In genomic region chr1:134142363-134142794, GRCm38 (mm10) we compare ENCODE assay signal across 26 mouse cellular contexts. TPM values are rescaled to one million over a fixed set of nuclear protein-coding genes. Genes with fewer than 3 reads are reported as not detected.
DNase-seq lines count a peak whose midpoint lies in the region; ATAC-seq lines count a peak whose summit lies in the region.
"Had no signal": no experiment of that assay in that cellular context is flagged by ENCODE, and none has a peak within 500 bp of the region (broad histone marks: within the 10 kb centered on the region; RNA-seq: fewer than 3 reads in every experiment).

No protein-coding gene starts in this region.

- no peaks in the 10 kb centered on the region for H3K36me3 ChIP-seq in forebrain, embryonic 13.5 days (ENCODE audit: poor library complexity, severe bottlenecking)
- H3K36me3 ChIP-seq in forebrain, embryonic 10.5 days (replicated peaks), result no peaks in the 10 kb centered on the region
- H3K36me3 ChIP-seq in hindbrain, embryonic 12.5 days, result no peaks in the 10 kb centered on the region
- H3K36me3 ChIP-seq in midbrain, embryonic 12.5 days, result no peaks in the 10 kb centered on the region
- no peaks in the 10 kb centered on the region for H3K36me3 ChIP-seq in neural tube, embryonic 13.5 days
- H3K36me3 ChIP-seq: heart, embryonic 12.5 days; lung, embryonic 15.5 days; stomach, embryonic 15.5 days had no signal

- H3K4me1 ChIP-seq in forebrain, embryonic 13.5 days, result peaks cover 13% of the 10 kb centered on the region
- peaks cover 10% of the 10 kb centered on the region for H3K4me1 ChIP-seq in forebrain, embryonic 10.5 days
- peaks cover 18% of the 10 kb centered on the region for H3K4me1 ChIP-seq in hindbrain, embryonic 12.5 days
- peaks cover 11% of the 10 kb centered on the region for H3K4me1 ChIP-seq in midbrain, embryonic 12.5 days
- peaks cover 22% of the 10 kb centered on the region for H3K4me1 ChIP-seq in neural tube, embryonic 13.5 days (replicated peaks)
- H3K4me1 ChIP-seq: heart, embryonic 12.5 days; lung, embryonic 15.5 days; stomach, embryonic 15.5 days had no signal

- no peak overlapping the region for H3K9ac ChIP-seq in forebrain, embryonic 13.5 days
- H3K9ac ChIP-seq in hindbrain, embryonic 12.5 days, result no peak overlapping the region
- H3K9ac ChIP-seq in midbrain, embryonic 12.5 days (replicated peaks), result no peak overlapping the region
- no peak overlapping the region for H3K9ac ChIP-seq in neural tube, embryonic 13.5 days
- H3K9ac ChIP-seq: heart, embryonic 12.5 days; liver, embryonic 14.5 days; lung, embryonic 15.5 days; stomach, embryonic 15.5 days had no signal

- no peak overlapping the region for H3K4me2 ChIP-seq in forebrain, embryonic 13.5 days
- no peak overlapping the region for H3K4me2 ChIP-seq in hindbrain, embryonic 12.5 days (replicated peaks)
- no peak overlapping the region for H3K4me2 ChIP-seq in midbrain, embryonic 12.5 days (replicated peaks)
- H3K4me2 ChIP-seq in neural tube, embryonic 13.5 days, result no peak overlapping the region
- H3K4me2 ChIP-seq: heart, embryonic 12.5 days; lung, embryonic 15.5 days; stomach, embryonic 15.5 days had no signal

- no peak for DNase-seq in forebrain, embryonic 10.5 days (ENCODE audit: extremely low spot score, low spot score)
- no peak for DNase-seq in urinary bladder, postnatal 25 days (ENCODE audit: low spot score)
- no peak for DNase-seq in urinary bladder, postnatal 4 days (ENCODE audit: low spot score in 2 of 2)
- no peak for DNase-seq in kidney, adult 18-20 months
- DNase-seq: adrenal gland, postnatal 10 days; cerebellum, postnatal 14 days; gastrocnemius, postnatal 10 days; heart, adult 11 months; heart, postnatal 14 days; kidney, adult 9 months; lung, postnatal 4 days; right cerebral cortex, postnatal 25 days; thymus, adult 18-20 months; thymus, postnatal 4 days had no signal

- H3K4me3 ChIP-seq in forebrain, embryonic 13.5 days, result no peak overlapping the region
- H3K4me3 ChIP-seq in forebrain, embryonic 10.5 days, result no peak overlapping the region
- H3K4me3 ChIP-seq in hindbrain, embryonic 12.5 days, result no peak overlapping the region
- H3K4me3 ChIP-seq in midbrain, embryonic 12.5 days, result no peak overlapping the region
- H3K4me3 ChIP-seq in neural tube, embryonic 13.5 days, result no peak overlapping the region
- H3K4me3 ChIP-seq: heart, embryonic 12.5 days; lung, embryonic 15.5 days; stomach, embryonic 15.5 days had no signal

- no peaks in the 10 kb centered on the region for H3K27me3 ChIP-seq in forebrain, embryonic 13.5 days
- H3K27me3 ChIP-seq in forebrain, embryonic 10.5 days (ENCODE audit: poor library complexity, severe bottlenecking), result no peaks in the 10 kb centered on the region
- H3K27me3 ChIP-seq in hindbrain, embryonic 12.5 days, result no peaks in the 10 kb centered on the region
- peaks cover 17% of the 10 kb centered on the region for H3K27me3 ChIP-seq in midbrain, embryonic 12.5 days
- no peaks in the 10 kb centered on the region for H3K27me3 ChIP-seq in neural tube, embryonic 13.5 days
- H3K27me3 ChIP-seq: lung, embryonic 15.5 days; stomach, embryonic 15.5 days had no signal

- WGBS in forebrain, embryonic 13.5 days, result 31% methylated on average over 4 of the region's 4 CpGs
- WGBS in forebrain, embryonic 10.5 days, result 71% methylated on average over 4 of the region's 4 CpGs
- 36% methylated on average over 4 of the region's 4 CpGs for WGBS in hindbrain, embryonic 12.5 days
- 48% methylated on average over 4 of the region's 4 CpGs for WGBS in midbrain, embryonic 12.5 days
- 22% methylated on average over 4 of the region's 4 CpGs for WGBS in neural tube, embryonic 13.5 days

- ATAC-seq in forebrain, embryonic 13.5 days, result peak; percentile 51
- peak; percentile 78 for ATAC-seq in hindbrain, embryonic 12.5 days (ENCODE audit: low FRiP score)
- ATAC-seq in midbrain, embryonic 12.5 days (ENCODE audit: low FRiP score, low read depth), result peak; percentile 41; the same call in 1 of the 2 replicates
- peak; percentile 78 for ATAC-seq in neural tube, embryonic 13.5 days (ENCODE audit: low read depth)
- ATAC-seq: CD4-positive, CD25-positive, alpha-beta regulatory T cell, adult 4 months; inflammation-experienced regulatory T-cells, adult 6 months; Patski had no signal

- peak overlapping the region; percentile 31 for H3K27ac ChIP-seq in forebrain, embryonic 13.5 days
- H3K27ac ChIP-seq in forebrain, embryonic 10.5 days, result no peak overlapping the region
- H3K27ac ChIP-seq in hindbrain, embryonic 12.5 days, result peak overlapping the region; percentile 67
- no peak overlapping the region; the same call in 1 of the 2 replicates for H3K27ac ChIP-seq in midbrain, embryonic 12.5 days (replicated peaks)
- H3K27ac ChIP-seq in neural tube, embryonic 13.5 days (replicated peaks), result peak overlapping the region; percentile 84
- H3K27ac ChIP-seq: liver, embryonic 14.5 days; lung, embryonic 15.5 days; stomach, embryonic 15.5 days had no signal

- H3K9me3 ChIP-seq in forebrain, embryonic 13.5 days (replicated peaks), result no peaks in the 10 kb centered on the region
- no peaks in the 10 kb centered on the region for H3K9me3 ChIP-seq in forebrain, embryonic 10.5 days
- no peaks in the 10 kb centered on the region for H3K9me3 ChIP-seq in hindbrain, embryonic 12.5 days (replicated peaks)
- no peaks in the 10 kb centered on the region for H3K9me3 ChIP-seq in midbrain, embryonic 12.5 days
- H3K9me3 ChIP-seq in neural tube, embryonic 13.5 days, result no peaks in the 10 kb centered on the region
- H3K9me3 ChIP-seq: heart, embryonic 12.5 days; lung, embryonic 15.5 days; stomach, embryonic 15.5 days had no signal

RNA-seq across cellular contexts. Expression of gene Chit1, which starts 31.3 kb away (rescaled TPM):
- 0.17 TPM in 1 of 2 replicates, not detected in the other for polyA plus RNA-seq in forebrain, embryonic 13.5 days (2015; fragmentation: Nextera tagmentation; extraction: Ambion mirVana)
- not detected in 2 replicates for polyA plus RNA-seq in forebrain, embryonic 10.5 days (2016; fragmentation: Nextera tagmentation; extraction: Ambion mirVana)
- 0.13 TPM in 1 of 2 replicates, not detected in the other for polyA plus RNA-seq in hindbrain, embryonic 12.5 days (2016; fragmentation: Nextera tagmentation; extraction: Ambion mirVana)
- polyA plus RNA-seq in midbrain, embryonic 12.5 days (2016; fragmentation: Nextera tagmentation; extraction: Ambion mirVana), result not detected in 2 replicates
- polyA plus RNA-seq in neural tube, embryonic 13.5 days (2015; fragmentation: Nextera tagmentation; extraction: Ambion mirVana), result 0.45 and 0.81 TPM in 2 replicates
- polyA plus RNA-seq: CD4-positive, CD25-positive, alpha-beta regulatory T cell, adult 4 months; inflammation-experienced regulatory T-cells, adult 6 months; large intestine, adult 2 months; Patski had no signal

RNA-seq across cellular contexts. Expression of gene Chil1, which starts 39.6 kb away (rescaled TPM):
- 2.0 and 3.2 TPM in 2 replicates for polyA plus RNA-seq in forebrain, embryonic 13.5 days (2015; fragmentation: Nextera tagmentation; extraction: Ambion mirVana)
- polyA plus RNA-seq in forebrain, embryonic 10.5 days (2016; fragmentation: Nextera tagmentation; extraction: Ambion mirVana), result not detected in 2 replicates
- polyA plus RNA-seq in hindbrain, embryonic 12.5 days (2016; fragmentation: Nextera tagmentation; extraction: Ambion mirVana), result 3.0 and 3.3 TPM in 2 replicates
- 2.3 and 2.9 TPM in 2 replicates for polyA plus RNA-seq in midbrain, embryonic 12.5 days (2016; fragmentation: Nextera tagmentation; extraction: Ambion mirVana)
- 1.9 and 2.8 TPM in 2 replicates for polyA plus RNA-seq in neural tube, embryonic 13.5 days (2015; fragmentation: Nextera tagmentation; extraction: Ambion mirVana)

RNA-seq across cellular contexts. Expression of gene Mybph, which starts 50.9 kb away (rescaled TPM):
- polyA plus RNA-seq in forebrain, embryonic 13.5 days (2015; fragmentation: Nextera tagmentation; extraction: Ambion mirVana), result not detected in 2 replicates
- 0.46 and 0.65 TPM in 2 replicates for polyA plus RNA-seq in forebrain, embryonic 10.5 days (2016; fragmentation: Nextera tagmentation; extraction: Ambion mirVana)
- 2.4 and 15.9 TPM in 2 replicates for polyA plus RNA-seq in hindbrain, embryonic 12.5 days (2016; fragmentation: Nextera tagmentation; extraction: Ambion mirVana)
- not detected in 2 replicates for polyA plus RNA-seq in midbrain, embryonic 12.5 days (2016; fragmentation: Nextera tagmentation; extraction: Ambion mirVana)
- 2.9 and 8.5 TPM in 2 replicates for polyA plus RNA-seq in neural tube, embryonic 13.5 days (2015; fragmentation: Nextera tagmentation; extraction: Ambion mirVana)
- polyA plus RNA-seq: CD4-positive, CD25-positive, alpha-beta regulatory T cell, adult 4 months; inflammation-experienced regulatory T-cells, adult 6 months; Patski had no signal

Comparison
In these comparisons a context has a peak if more than half of its experiments do, and no peak if none do; other contexts are left out.
1. H3K27ac ChIP-seq: peak in forebrain, embryonic 13.5 days (single experiment), hindbrain, embryonic 12.5 days (single experiment) and neural tube, embryonic 13.5 days (single experiment); none in forebrain, embryonic 10.5 days (single experiment) and midbrain, embryonic 12.5 days (single experiment).
2. Peak in every context shown above with its lines, with median percentiles within 50 percentile points of each other: ATAC-seq.